Mouse (Mus musculus) hindbrain, embryonic 15.5 days (tissue): ENCODE measurements around the gene Sbp. TPM values are rescaled to one million over a fixed set of nuclear protein-coding genes. Genes with fewer than 3 reads are reported as not detected.
A peak's percentile ranks its signal among the peaks of the same experiment; 100 is the strongest.

ENCODE experiments used
- ATAC-seq: fragments of 200-750 bp; cut with Nextera tagmentation; 2 replicates; pipeline ENCODE4 v1.8.0; 2017; ENCODE audit warnings: low read depth, moderate number of reproducible peaks, moderate TSS enrichment; ENCODE audit not compliant: low FRiP score
- H3K27ac ChIP-seq: fragments of 300-500 bp; sonication (generic); replicated peaks from 2 replicates; pipeline ENCODE4 v1.5.1; 2015; ENCODE audit warnings: mild to moderate bottlenecking, inconsistent platforms
- H3K27me3 ChIP-seq: fragments of 300-500 bp; sonication (generic); 2 replicates; pipeline ENCODE4 v1.6.1; 2015; ENCODE audit warnings: control low read depth, inconsistent platforms
- H3K36me3 ChIP-seq: fragments of 300-500 bp; sonication (generic); 2 replicates; pipeline ENCODE4 v1.6.1; 2015; ENCODE audit warnings: control low read depth, inconsistent platforms
- H3K4me1 ChIP-seq: fragments of 300-500 bp; sonication (generic); replicated peaks from 2 replicates; pipeline ENCODE4 v1.6.1; 2015; ENCODE audit warnings: control low read depth, inconsistent platforms
- H3K4me2 ChIP-seq: fragments of 300-500 bp; sonication (generic); 2 replicates; pipeline ENCODE4 v1.6.1; 2015; ENCODE audit warnings: moderate library complexity, mild to moderate bottlenecking, inconsistent platforms
- H3K4me3 ChIP-seq: fragments of 300-500 bp; sonication (generic); 2 replicates; pipeline ENCODE4 v1.5.1; 2015; ENCODE audit warnings: mild to moderate bottlenecking, inconsistent platforms
- H3K9ac ChIP-seq: fragments of 300-500 bp; sonication (generic); 2 replicates; pipeline ENCODE4 v1.6.1; 2015; ENCODE audit warnings: inconsistent platforms
- H3K9me3 ChIP-seq: fragments of 300-500 bp; sonication (generic); 2 replicates; pipeline ENCODE4 v1.6.1; 2016; ENCODE audit warnings: control low read depth, inconsistent platforms
- WGBS: fragments of 180-500 bp; shearing (Covaris S2); methylation state at CpG from one replicate; pipeline ENCODE4 v1.1.7; 2015; 5-methylcytosine and 5-hydroxymethylcytosine counted together
- polyA plus RNA-seq: library from polyadenylated mRNA; unstranded; fragments of >200 nt; fragmentation: Nextera tagmentation; extraction: Ambion mirVana; gene quantifications from 2 replicates; pipeline ENCODE4 v1.2.1, GENCODE M21; 2015

The Sbp gene
- polyA plus RNA-seq, 1 experiment from 2014 or later: not detected

GRCm38 (mm10) chr17:23993559-23994428 lies 52.3 kb downstream of the Sbp start:
- WGBS: 10% methylated on average over 31 of the region's 31 CpGs
- Histone ChIP-seq H3K4me1 (peaks cover 12% of the 10 kb centered on the region), H3K9ac (peak overlapping the region; percentile 47), H3K9me3 (no peaks in the 10 kb centered on the region), H3K4me2 (peak overlapping the region; percentile 63), H3K4me3 (peak overlapping the region; percentile 33), H3K27ac (peak overlapping the region; percentile 54; the same call in 1 of the 2 replicates), H3K27me3 (no peaks in the 10 kb centered on the region), H3K36me3 (no peaks in the 10 kb centered on the region)
- peak; percentile 86 for ATAC-seq

DNA sequence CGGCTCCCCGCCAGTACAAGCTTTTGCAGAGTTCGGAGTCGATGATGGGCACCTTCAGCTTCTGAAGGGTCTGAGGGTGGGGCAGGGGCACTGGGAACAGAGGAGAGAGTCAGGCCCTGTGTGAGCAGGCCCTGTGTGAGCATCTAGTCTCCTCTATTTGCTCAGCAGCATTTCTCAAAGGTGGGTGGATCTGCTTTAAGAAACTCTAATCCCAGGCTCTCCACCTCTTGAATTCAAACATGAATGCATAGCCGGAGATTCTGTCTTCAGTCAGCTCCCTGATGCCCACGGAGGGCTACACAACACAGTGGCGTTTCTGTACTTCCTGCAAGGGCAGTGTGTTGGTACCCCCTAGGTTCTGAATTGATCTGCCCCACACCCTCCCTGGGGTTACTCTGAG lies 53.2 kb downstream of the Sbp start:
- Histone ChIP-seq H3K4me3 (no peak overlapping the region), H3K9me3 (no peaks in the 10 kb centered on the region), H3K4me1 (peaks cover 12% of the 10 kb centered on the region), H3K27me3 (no peaks in the 10 kb centered on the region), H3K4me2 (no peak overlapping the region), H3K9ac (no peak overlapping the region), H3K27ac (no peak overlapping the region), H3K36me3 (no peaks in the 10 kb centered on the region)
- no peak for ATAC-seq
- WGBS: 77% methylated on average over 7 of the region's 7 CpGs

Other genes with a start within 250 kb of the Sbp start
- 0.13 and 0.41 TPM in 2 replicates for gene 1520401A03Rik, start 218.9 kb upstream of the Sbp start, polyA plus RNA-seq
- gene Pkmyt1, start 215.3 kb upstream of the Sbp start, polyA plus RNA-seq: 19.8 and 21.8 TPM in 2 replicates
- 67.0 and 75.2 TPM in 2 replicates for gene Paqr4, start 200.8 kb upstream of the Sbp start, polyA plus RNA-seq
- gene Kremen2, start 195.8 kb upstream of the Sbp start, polyA plus RNA-seq: 1.5 TPM in 2 replicates
- gene Flywch1, start 170.1 kb upstream of the Sbp start, polyA plus RNA-seq: 204 and 209 TPM in 2 replicates
- 79.4 and 83.9 TPM in 2 replicates for gene Flywch2, start 155.6 kb upstream of the Sbp start, polyA plus RNA-seq
- gene Srrm2, start 151.1 kb upstream of the Sbp start, polyA plus RNA-seq: 480 and 502 TPM in 2 replicates
- gene Elob, start 112.5 kb upstream of the Sbp start, polyA plus RNA-seq: 1,257 and 1,293 TPM in 2 replicates
- 0.17 and 0.35 TPM in 2 replicates for gene Prss33, start 105.6 kb upstream of the Sbp start, polyA plus RNA-seq
- gene Prss32, start 97.8 kb upstream of the Sbp start, polyA plus RNA-seq: not detected in 2 replicates
- gene Prss41, start 97.5 kb upstream of the Sbp start, polyA plus RNA-seq: 1.3 and 1.8 TPM in 2 replicates
- not detected in 2 replicates for gene Prss21, start 73.6 kb upstream of the Sbp start, polyA plus RNA-seq
- gene Dcpp1, start 60.8 kb upstream of the Sbp start, polyA plus RNA-seq: not detected in 2 replicates
- gene Dcpp2, start 60.8 kb upstream of the Sbp start, polyA plus RNA-seq: not detected in 2 replicates
- not detected in 2 replicates for gene Dcpp3, start 24.2 kb upstream of the Sbp start, polyA plus RNA-seq
- not detected in 2 replicates for gene Sbpl, start 13.6 kb downstream of the Sbp start, polyA plus RNA-seq
- 0.18 TPM in 1 of 2 replicates, not detected in the other for gene Prss30, start 38.9 kb downstream of the Sbp start, polyA plus RNA-seq
- not detected in 2 replicates for gene Prss22, start 56.4 kb downstream of the Sbp start, polyA plus RNA-seq
- gene Prss27, start 96.5 kb downstream of the Sbp start, polyA plus RNA-seq: 0.31 and 0.34 TPM in 2 replicates
- 75.9 and 77.3 TPM in 2 replicates for gene Kctd5, start 131.8 kb downstream of the Sbp start, polyA plus RNA-seq
- gene Pdpk1, start 209.3 kb downstream of the Sbp start, polyA plus RNA-seq: 63.8 and 64.4 TPM in 2 replicates
- gene Amdhd2, start 222.1 kb downstream of the Sbp start, polyA plus RNA-seq: 33.6 and 38.8 TPM in 2 replicates
- 1,386 and 1,520 TPM in 2 replicates for gene Atp6v0c, start 228.0 kb downstream of the Sbp start, polyA plus RNA-seq